Mouse (Mus musculus): ENCODE data around the gene Iyd.

Iyd gene

GRCm38 (mm10) chr10:3555128-3555527 is 15.1 kb downstream of the Iyd start:
- no peak for DNase-seq (ENCODE audit: low spot score)

GRCm38 (mm10) chr10:3556538-3556937 is 16.5 kb downstream of the Iyd start:
- DNase-seq (ENCODE audit: low spot score): no peak

GRCm38 (mm10) chr10:3559136-3559535 is 19.1 kb downstream of the Iyd start:
- DNase-seq (ENCODE audit: low spot score): no peak

GRCm38 (mm10) chr10:3562165-3562564 is 22.1 kb downstream of the Iyd start:
- no peak for DNase-seq (ENCODE audit: low spot score)

- no peak for DNase-seq (ENCODE audit: low spot score)
These were observed 25.1 kb downstream of the Iyd start for GRCm38 (mm10) chr10:3565126-3565525.

- no peak for DNase-seq (ENCODE audit: low spot score)
These were observed 27.8 kb downstream of the Iyd start for GRCm38 (mm10) chr10:3567821-3568220.

- peak; percentile 84 for DNase-seq (ENCODE audit: low spot score)
These were observed 32.9 kb downstream of the Iyd start for GRCm38 (mm10) chr10:3572723-3573649.

- peak; percentile 57 for DNase-seq (ENCODE audit: low spot score)
These were observed 34.0 kb downstream of the Iyd start for GRCm38 (mm10) chr10:3573905-3574500.

- DNase-seq (ENCODE audit: low spot score): no peak
These were observed 50.6 kb downstream of the Iyd start for GRCm38 (mm10) chr10:3590632-3591031.

GRCm38 (mm10) chr10:3591790-3592189 is 51.8 kb downstream of the Iyd start:
- DNase-seq (ENCODE audit: low spot score): peak; percentile 6

GRCm38 (mm10) chr10:3596697-3597096 is 56.7 kb downstream of the Iyd start:
- peak; percentile 57 for DNase-seq (ENCODE audit: low spot score)

- DNase-seq (ENCODE audit: low spot score): no peak
These were observed 57.7 kb downstream of the Iyd start for GRCm38 (mm10) chr10:3597760-3598159.
